Mouse (Mus musculus) liver, embryonic 12.5 days (tissue): ENCODE measurements around the gene Dip2c. TPM values are rescaled to one million over a fixed set of nuclear protein-coding genes. Genes with fewer than 3 reads are reported as not detected.

Experiments used
- ATAC-seq: fragments of 200-750 bp; cut with Nextera tagmentation; 2 replicates; pipeline ENCODE4 v1.8.0; 2017; ENCODE audit warnings: moderate number of reproducible peaks, mild to moderate bottlenecking, moderate library complexity
- H3K27ac ChIP-seq: fragments of 300-500 bp; sonication (generic); 2 replicates; pipeline ENCODE4 v1.5.1; 2016; ENCODE audit warnings: mild to moderate bottlenecking
- H3K27me3 ChIP-seq: fragments of 300-500 bp; sonication (generic); replicated peaks from 2 replicates; pipeline ENCODE4 v1.6.1; 2016; ENCODE audit warnings: mild to moderate bottlenecking, moderate library complexity
- H3K36me3 ChIP-seq: fragments of 300-500 bp; sonication (generic); 2 replicates; pipeline ENCODE4 v1.6.1; 2016; ENCODE audit warnings: mild to moderate bottlenecking, moderate library complexity
- H3K4me1 ChIP-seq: fragments of 300-500 bp; sonication (generic); 2 replicates; pipeline ENCODE4 v1.6.1; 2016
- H3K4me2 ChIP-seq: fragments of 300-500 bp; sonication (generic); 2 replicates; pipeline ENCODE4 v1.6.1; 2016; ENCODE audit warnings: mild to moderate bottlenecking, moderate library complexity
- H3K4me3 ChIP-seq: fragments of 300-500 bp; sonication (generic); 2 replicates; pipeline ENCODE4 v1.5.1; 2016; ENCODE audit warnings: mild to moderate bottlenecking, moderate library complexity
- H3K9ac ChIP-seq: fragments of 300-500 bp; sonication (generic); 2 replicates; pipeline ENCODE4 v1.6.1; 2016; ENCODE audit warnings: mild to moderate bottlenecking, moderate library complexity
- H3K9me3 ChIP-seq: fragments of 300-500 bp; sonication (generic); replicated peaks from 2 replicates; pipeline ENCODE4 v1.6.1; 2016; ENCODE audit warnings: mild to moderate bottlenecking, moderate library complexity
- WGBS: fragments of 180-500 bp; shearing (Covaris S2); methylation state at CpG from one replicate; pipeline ENCODE4 v1.1.7; 2016; ENCODE audit not compliant: insufficient replicate concordance; 5-methylcytosine and 5-hydroxymethylcytosine counted together
- polyA plus RNA-seq: library from polyadenylated mRNA; unstranded; fragments of >200 nt; fragmentation: Nextera tagmentation; extraction: Ambion mirVana; gene quantifications from 2 replicates; pipeline ENCODE4 v1.2.1, GENCODE M21; 2016

The Dip2c gene
- polyA plus RNA-seq, 1 experiment from 2014 or later = 1.2 TPM

DNA sequence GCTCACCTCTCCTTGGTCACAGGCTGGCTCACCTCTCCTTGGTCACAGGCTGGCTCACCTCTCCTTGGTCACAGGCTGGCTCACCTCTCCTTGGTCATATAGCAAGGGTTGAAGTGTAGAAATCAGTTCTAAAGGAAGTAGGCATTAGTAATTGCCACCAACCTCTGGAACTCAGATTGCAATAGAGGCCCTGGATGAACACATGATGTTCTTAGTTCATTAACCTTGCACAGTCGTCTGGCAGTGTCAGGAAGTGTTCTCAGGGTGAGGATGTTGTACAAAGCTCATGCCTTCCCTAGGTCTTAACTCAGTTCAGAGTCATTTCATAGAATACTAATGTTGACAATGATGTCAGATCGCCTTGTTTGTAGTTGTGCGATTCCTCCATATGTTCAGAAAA is 376.7 kb downstream of the Dip2c start:
- Histone ChIP-seq H3K4me2 (no peak overlapping the region), H3K9ac (no peak overlapping the region), H3K27ac (no peak overlapping the region), H3K27me3 (no peaks in the 10 kb centered on the region), H3K36me3 (no peaks in the 10 kb centered on the region), H3K4me3 (no peak overlapping the region), H3K9me3 (no peaks in the 10 kb centered on the region), H3K4me1 (no peaks in the 10 kb centered on the region)
- no peak for ATAC-seq
- 61% methylated on average over 3 of the region's 3 CpGs for WGBS

DNA sequence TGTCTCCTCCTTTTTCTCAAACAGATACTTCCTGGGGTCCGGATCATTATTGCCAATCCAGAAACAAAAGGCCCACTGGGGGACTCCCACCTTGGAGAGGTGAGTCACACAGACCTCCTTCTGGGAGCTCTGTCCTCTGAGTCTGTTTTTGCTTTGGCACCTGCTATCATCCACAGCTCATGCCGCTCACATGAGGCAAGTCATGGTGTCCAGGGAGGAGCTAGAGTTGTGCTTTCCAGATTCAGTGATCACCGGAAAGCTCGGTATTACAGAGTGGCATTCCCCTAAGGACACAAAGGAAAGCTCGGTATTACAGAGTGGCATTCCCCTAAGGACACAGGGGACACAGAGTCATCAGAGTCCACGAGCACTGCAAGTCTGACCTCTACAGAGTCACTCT is 380.3 kb downstream of the Dip2c start:
- WGBS = 76% methylated on average over 6 of the region's 6 CpGs

DNA sequence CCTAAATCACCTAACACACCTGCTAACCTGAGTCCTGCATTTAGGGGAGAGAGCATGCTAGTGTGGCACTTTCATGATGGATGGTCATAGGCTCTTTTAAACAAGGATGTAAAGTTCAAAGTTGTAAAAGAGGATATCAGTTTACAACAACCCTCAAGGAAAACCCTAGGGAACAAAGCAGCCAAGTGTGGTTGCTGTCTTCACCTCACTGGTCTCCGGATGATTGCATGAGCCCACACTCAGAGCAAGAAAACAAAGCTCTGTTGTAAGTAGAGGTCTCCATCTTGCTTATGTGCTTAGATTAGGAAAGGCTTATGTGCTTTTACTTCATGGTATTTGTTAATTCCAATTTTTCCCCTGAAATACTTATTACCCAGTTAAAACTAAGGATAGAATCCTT is 384.4 kb downstream of the Dip2c start:
- Histone ChIP-seq H3K9me3 (no peaks in the 10 kb centered on the region), H3K4me2 (no peak overlapping the region), H3K27me3 (no peaks in the 10 kb centered on the region), H3K4me3 (no peak overlapping the region), H3K4me1 (peaks cover 10% of the 10 kb centered on the region), H3K27ac (no peak overlapping the region), H3K36me3 (no peaks in the 10 kb centered on the region), H3K9ac (no peak overlapping the region)
- no peak for ATAC-seq
- 58% methylated on average over 1 of the region's 1 CpGs for WGBS

More for the DNA sequence above, 380.3 kb downstream of the Dip2c start:
- Histone ChIP-seq H3K4me2 (no peak overlapping the region), H3K9me3 (no peaks in the 10 kb centered on the region), H3K9ac (no peak overlapping the region), H3K27ac (no peak overlapping the region), H3K36me3 (no peaks in the 10 kb centered on the region), H3K4me1 (peaks cover 10% of the 10 kb centered on the region), H3K4me3 (no peak overlapping the region), H3K27me3 (no peaks in the 10 kb centered on the region)
- no peak for ATAC-seq

DNA sequence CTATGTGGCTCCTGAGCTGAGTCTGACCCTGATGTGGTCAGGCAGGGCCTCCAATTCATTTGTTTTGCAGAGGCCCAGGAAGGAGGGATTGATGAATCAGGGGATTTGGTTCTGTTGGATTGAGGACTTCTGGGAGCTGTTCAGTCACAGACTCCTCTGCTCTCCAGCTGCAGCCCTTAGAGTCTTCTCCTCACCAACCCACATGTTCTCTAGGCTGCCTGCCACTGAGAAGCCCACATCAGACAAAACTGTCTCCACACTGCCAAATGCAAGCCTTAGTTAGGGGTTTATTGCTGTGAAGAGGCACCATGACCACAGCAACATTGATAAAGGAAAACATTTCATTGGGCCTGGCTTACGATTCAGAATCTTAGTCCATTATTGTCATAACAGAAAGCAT is 387.3 kb downstream of the Dip2c start:
- H3K36me3 ChIP-seq = no peaks in the 10 kb centered on the region
- H3K4me3 ChIP-seq = no peak overlapping the region
- no peaks in the 10 kb centered on the region for H3K9me3 ChIP-seq
- no peak for ATAC-seq
- H3K27ac ChIP-seq = no peak overlapping the region
- no peak overlapping the region for H3K9ac ChIP-seq
- peaks cover 10% of the 10 kb centered on the region for H3K4me1 ChIP-seq
- WGBS = 81% methylated on average over 1 of the region's 1 CpGs
- H3K4me2 ChIP-seq = no peak overlapping the region
- H3K27me3 ChIP-seq = no peaks in the 10 kb centered on the region

DNA sequence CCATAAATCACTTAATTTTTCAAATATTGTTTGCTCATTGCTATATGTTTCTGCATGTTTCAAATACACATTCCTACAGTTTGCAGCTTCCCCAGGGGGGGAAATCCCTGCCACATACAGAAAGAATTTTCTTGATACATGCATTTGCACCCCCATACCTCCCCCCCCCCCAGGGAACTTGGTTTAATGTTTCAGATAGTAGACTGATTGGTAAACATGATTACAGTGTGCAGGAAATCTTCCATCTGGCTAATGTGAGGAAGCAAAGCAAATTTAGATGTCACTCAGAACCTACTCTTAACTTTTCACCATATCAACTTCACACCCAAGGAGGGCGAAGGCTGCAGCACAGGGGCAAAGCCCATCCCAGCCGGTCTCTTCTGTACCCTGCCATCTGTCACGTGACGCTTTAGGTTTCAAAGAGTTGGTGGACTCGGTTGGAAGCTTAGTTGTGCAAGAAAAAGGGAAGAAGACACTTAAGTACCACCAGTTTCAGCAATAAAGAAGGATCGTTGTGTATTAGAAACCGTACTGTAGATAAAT is 391.7 kb downstream of the Dip2c start:
- ATAC-seq = no peak
- no peaks in the 10 kb centered on the region for H3K36me3 ChIP-seq
- H3K4me3 ChIP-seq = no peak overlapping the region
- H3K27me3 ChIP-seq = no peaks in the 10 kb centered on the region
- H3K9ac ChIP-seq = no peak overlapping the region
- H3K4me2 ChIP-seq = no peak overlapping the region
- H3K27ac ChIP-seq = no peak overlapping the region
- 68% methylated on average over 7 of the region's 7 CpGs for WGBS
- H3K9me3 ChIP-seq = no peaks in the 10 kb centered on the region
- no peaks in the 10 kb centered on the region for H3K4me1 ChIP-seq

DNA sequence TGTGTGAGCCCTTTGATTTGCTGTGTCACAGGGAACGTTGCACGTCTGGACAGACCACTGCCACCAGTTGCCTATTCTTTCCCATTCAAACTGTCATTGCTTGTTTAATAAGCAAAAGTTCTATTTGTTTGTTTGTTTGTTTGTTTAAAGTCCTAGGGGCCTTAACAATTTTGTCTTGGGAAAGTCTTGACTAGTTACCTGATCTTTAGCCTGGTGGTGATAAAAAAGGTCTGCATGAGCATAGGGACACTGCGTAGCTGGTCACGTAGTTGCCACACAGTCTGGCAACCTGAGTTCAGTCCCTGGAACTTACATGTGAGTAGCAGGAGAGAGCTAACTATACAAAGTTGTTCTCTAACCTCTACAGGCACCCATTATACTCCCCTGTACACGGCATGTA is 392.9 kb downstream of the Dip2c start:
- H3K4me3 ChIP-seq = no peak overlapping the region
- no peak overlapping the region for H3K4me2 ChIP-seq
- H3K9me3 ChIP-seq = no peaks in the 10 kb centered on the region
- 75% methylated on average over 5 of the region's 5 CpGs for WGBS
- no peak overlapping the region for H3K27ac ChIP-seq
- H3K4me1 ChIP-seq = no peaks in the 10 kb centered on the region
- H3K9ac ChIP-seq = no peak overlapping the region
- no peaks in the 10 kb centered on the region for H3K36me3 ChIP-seq
- no peak for ATAC-seq
- no peaks in the 10 kb centered on the region for H3K27me3 ChIP-seq

DNA sequence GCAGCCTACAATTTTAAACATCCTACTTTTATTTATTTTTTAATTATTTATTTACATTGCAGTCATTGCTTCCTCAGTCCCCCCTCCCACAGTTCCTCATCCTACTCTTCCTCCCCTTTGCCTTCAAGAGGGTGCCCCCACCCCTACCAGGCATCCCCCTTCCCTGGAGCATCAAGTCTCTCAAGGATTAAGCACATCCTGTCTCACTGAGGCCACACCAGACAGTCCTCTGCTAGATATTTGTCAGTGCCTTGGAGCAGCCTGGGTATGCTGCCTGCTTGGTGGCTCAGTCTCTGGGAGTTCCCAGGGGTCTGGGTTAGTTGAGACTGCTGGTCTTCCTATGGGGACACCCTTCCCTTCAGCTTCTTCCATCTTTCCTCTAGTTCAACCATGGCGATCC is 397.8 kb downstream of the Dip2c start:
- 93% methylated on average over 1 of the region's 1 CpGs for WGBS
- Histone ChIP-seq H3K27ac (no peak overlapping the region), H3K9ac (no peak overlapping the region), H3K27me3 (no peaks in the 10 kb centered on the region), H3K36me3 (no peaks in the 10 kb centered on the region), H3K4me1 (no peaks in the 10 kb centered on the region), H3K4me3 (no peak overlapping the region), H3K4me2 (no peak overlapping the region), H3K9me3 (no peaks in the 10 kb centered on the region)
- ATAC-seq = no peak

DNA sequence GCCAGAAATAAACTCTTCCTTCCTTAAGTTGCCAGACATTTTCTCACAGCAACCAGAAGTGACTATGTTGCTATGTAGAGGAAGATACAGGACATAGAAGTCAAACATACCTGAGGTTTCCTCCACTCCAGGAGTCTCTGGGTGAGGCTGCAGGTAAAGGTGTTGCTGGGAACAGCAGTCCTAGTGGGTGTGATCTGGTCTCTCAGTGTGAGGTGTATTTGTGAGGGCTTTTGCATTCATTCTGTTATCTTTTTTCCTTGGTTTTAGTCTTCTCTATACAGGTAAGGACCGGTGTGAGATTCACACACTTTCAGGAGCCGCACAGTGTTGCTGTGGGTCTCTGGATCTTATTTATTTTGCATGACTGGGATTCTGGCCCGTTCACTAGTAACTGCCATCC is 405.2 kb downstream of the Dip2c start:
- 90% methylated on average over 3 of the region's 3 CpGs for WGBS

DNA sequence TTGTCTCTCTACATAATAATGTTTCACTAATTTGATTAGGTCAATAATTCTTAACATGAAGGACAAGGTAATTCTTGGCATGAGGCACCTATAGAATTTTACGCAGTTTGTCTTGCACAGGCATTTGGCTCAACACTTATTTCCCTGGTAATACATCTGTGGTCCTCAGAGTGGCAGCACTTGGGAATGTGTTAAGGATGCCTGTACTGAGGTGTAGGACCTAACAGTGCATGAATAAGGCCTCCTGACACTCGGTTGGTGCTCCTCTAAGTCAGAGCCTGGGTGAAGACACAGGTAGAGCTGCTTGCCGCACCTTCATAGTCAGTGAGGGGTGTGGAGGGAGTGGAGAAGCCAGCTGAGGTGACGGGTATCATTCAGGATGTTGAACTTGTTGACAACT is 407.0 kb downstream of the Dip2c start:
- Histone ChIP-seq H3K36me3 (peaks cover 51% of the 10 kb centered on the region), H3K4me3 (no peak overlapping the region), H3K4me2 (no peak overlapping the region), H3K27ac (no peak overlapping the region), H3K9me3 (no peaks in the 10 kb centered on the region), H3K4me1 (no peaks in the 10 kb centered on the region), H3K9ac (no peak overlapping the region), H3K27me3 (no peaks in the 10 kb centered on the region)
- no peak for ATAC-seq
- WGBS = 90% methylated on average over 4 of the region's 4 CpGs

More for the DNA sequence above, 405.2 kb downstream of the Dip2c start:
- Histone ChIP-seq H3K4me2 (no peak overlapping the region), H3K27me3 (no peaks in the 10 kb centered on the region), H3K4me1 (no peaks in the 10 kb centered on the region), H3K36me3 (peaks cover 33% of the 10 kb centered on the region), H3K9me3 (no peaks in the 10 kb centered on the region), H3K4me3 (no peak overlapping the region), H3K27ac (no peak overlapping the region), H3K9ac (no peak overlapping the region)
- ATAC-seq = no peak

DNA sequence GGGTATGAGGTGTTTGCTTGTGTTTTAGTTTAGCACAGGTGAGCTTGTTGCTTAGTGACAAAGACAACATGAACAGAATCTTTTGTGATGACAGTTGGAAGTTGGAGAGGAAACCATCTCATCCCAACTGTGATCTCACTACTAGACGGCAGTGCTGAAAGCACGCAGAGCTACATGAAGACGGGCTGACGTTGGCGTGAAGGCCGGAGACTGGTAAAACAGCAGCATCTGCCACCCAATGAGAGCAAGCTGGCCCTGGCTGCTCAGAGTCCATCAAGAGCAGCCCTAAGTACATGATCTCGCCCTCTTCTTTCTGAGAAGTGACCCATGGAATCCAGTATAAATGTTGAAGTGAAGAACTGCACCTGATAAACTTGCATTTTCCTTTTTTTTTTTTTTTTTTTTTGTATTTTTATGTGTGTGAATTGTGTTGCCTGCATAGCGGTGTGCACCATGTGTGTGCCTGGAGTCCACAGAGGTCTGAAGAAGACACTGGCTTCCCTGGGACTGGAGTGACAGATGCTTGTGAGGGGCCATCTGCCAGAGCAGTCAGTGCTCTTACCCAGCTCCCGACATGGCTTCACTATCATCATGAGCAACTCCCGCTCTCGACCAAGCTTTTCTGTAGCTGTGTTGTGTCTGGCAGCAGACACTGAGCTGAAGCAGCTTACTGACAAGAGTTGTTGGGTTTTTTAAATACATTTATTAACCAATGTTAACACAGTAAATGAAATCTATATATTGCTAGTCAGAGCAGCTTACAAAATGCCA is 408.0 kb downstream of the Dip2c start:
- Histone ChIP-seq H3K4me2 (no peak overlapping the region), H3K9me3 (no peaks in the 10 kb centered on the region), H3K27me3 (no peaks in the 10 kb centered on the region), H3K36me3 (peaks cover 61% of the 10 kb centered on the region), H3K27ac (no peak overlapping the region), H3K9ac (no peak overlapping the region), H3K4me3 (no peak overlapping the region), H3K4me1 (no peaks in the 10 kb centered on the region)
- WGBS = 85% methylated on average over 11 of the region's 11 CpGs
- no peak for ATAC-seq

DNA sequence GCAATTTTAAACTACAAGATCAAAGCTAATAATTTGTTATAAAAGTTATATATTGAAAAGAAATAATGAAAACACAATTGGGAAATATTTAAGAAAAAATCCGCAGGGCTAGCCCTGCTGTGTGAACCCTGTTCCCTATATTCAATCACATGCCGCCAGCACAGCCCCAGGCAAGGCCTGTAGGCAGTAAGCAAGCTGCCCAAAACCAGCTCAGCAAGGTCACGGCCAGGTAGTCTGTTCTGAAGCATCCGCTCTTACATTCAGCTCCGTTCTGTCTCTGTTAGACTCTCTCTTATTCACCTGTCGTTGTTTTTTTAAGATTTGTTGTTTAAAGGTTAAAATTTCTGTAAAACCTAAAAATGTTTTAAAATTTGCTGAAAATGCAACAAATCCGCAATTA is 409.9 kb downstream of the Dip2c start:
- Histone ChIP-seq H3K4me1 (no peaks in the 10 kb centered on the region), H3K27ac (no peak overlapping the region), H3K4me3 (no peak overlapping the region), H3K9me3 (no peaks in the 10 kb centered on the region), H3K4me2 (no peak overlapping the region), H3K27me3 (no peaks in the 10 kb centered on the region), H3K36me3 (peaks cover 79% of the 10 kb centered on the region), H3K9ac (no peak overlapping the region)
- no peak for ATAC-seq
- 86% methylated on average over 7 of the region's 7 CpGs for WGBS

DNA sequence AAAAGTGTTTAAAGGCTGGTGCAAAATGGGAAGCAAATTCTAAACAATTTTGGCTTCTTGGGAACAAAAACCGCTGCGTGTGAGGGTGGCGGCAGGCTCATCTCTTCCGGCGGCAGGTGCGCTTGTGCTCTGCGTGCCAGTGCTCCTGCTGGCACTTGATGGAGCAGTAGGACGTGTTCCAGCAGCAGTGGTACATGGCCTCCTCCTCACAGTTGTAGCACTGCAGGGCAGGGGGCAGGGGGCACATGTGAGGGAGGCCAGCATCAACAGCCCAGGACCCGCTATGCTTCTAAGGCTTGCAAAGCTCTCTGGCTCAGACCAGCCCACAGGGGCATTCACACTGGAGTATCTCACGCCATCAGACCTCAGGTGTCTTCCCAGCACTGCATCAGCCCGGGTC is 410.4 kb downstream of the Dip2c start:
- Histone ChIP-seq H3K27ac (no peak overlapping the region), H3K4me2 (no peak overlapping the region), H3K9ac (no peak overlapping the region), H3K9me3 (no peaks in the 10 kb centered on the region), H3K27me3 (no peaks in the 10 kb centered on the region), H3K36me3 (peaks cover 84% of the 10 kb centered on the region), H3K4me3 (no peak overlapping the region), H3K4me1 (no peaks in the 10 kb centered on the region)
- no peak for ATAC-seq
- WGBS = 92% methylated on average over 11 of the region's 11 CpGs

DNA sequence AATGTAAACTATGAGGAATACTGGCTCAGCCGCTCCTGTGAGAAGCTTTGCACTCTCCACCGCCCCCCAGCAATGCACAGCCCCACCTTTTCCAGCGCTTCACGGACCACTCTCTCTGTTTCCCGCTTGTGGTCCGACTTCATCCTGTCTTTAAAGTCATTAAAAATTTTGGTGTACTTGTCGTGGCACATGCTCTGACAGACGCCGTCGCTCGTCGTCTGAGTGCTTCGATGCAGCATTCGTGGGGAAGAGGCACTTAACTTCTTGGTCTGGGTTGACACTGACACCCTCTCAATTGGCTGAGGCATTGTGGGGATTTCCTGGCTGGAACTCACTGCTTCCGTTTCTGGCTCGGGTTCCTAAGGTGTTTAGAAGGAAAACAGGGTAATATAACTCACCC is 413.0 kb downstream of the Dip2c start:
- no peaks in the 10 kb centered on the region for H3K27me3 ChIP-seq
- ATAC-seq = no peak
- H3K9ac ChIP-seq = no peak overlapping the region
- H3K4me2 ChIP-seq = no peak overlapping the region
- peaks cover 88% of the 10 kb centered on the region for H3K36me3 ChIP-seq
- 88% methylated on average over 16 of the region's 16 CpGs for WGBS
- H3K9me3 ChIP-seq = no peaks in the 10 kb centered on the region
- H3K4me3 ChIP-seq = no peak overlapping the region
- H3K4me1 ChIP-seq = no peaks in the 10 kb centered on the region
- no peak overlapping the region for H3K27ac ChIP-seq
